Mouse (Mus musculus) thymus, postnatal 25 days (tissue): Measurements from ENCODE around the gene Gnb5.

Source experiments
- DNase-seq: peaks from one replicate; pipeline ENCODE4 v3.0.0; 2022

The Gnb5 gene

DNA sequence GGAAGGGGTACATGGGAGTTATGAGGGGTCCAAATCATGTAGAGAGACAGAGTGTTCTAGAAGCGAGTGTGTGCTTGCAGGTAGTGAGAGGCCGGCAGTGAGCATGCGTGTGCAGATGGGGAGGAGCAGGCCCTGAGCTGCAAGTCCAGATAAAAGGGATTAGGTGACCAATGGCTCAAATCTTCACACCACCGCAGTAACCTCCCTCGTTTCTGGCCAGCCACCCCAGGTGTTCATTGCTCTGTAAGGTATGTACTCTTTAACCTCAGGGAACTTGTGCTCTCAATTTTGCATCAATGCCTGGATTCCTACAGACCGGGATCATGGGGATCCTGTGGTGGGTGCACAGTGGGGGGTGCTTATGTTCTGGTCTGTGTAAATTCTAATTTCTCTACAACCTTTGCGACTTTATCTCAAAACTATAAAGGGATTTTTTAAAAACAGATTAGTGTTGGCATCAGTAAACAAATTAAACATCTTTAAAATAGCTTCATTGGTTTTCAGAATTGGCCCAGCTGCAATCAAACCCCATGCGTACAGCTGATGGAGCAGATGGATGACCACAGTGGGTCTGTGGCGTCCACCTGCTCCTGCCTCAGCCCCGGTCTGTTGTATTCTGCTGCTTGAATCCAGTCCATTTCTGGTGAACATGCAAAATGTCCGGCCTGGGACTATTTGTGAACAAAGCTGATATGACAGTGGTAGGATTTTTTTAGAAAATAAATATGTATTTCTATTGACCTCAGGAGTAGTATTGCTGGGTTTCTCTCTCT is at the start of gene Gnb5:
Gene Gnb5, plus strand, starts transcription at position 163 of the 773 bp plus-strand sequence.
- no peak for DNase-seq

DNA sequence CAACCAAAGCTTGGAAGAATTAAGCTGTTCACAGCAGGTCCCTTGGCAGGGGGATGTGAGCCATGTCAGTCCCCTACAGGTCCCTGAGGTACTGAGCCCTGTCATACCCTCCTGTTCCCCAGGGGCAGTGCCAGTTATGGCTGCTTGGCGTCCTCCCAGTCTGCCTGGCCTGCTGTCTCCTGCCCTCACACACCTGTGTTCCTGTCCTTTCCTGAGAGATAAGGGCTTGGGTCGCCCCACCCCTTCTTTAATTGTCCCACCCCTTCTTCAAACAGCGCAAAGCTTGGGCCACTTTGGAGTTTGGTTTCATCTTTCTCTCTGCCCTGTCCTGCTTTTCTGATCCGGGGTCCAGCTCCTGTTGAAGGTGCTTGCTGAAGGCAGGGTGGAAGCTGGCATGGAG is 47.3 kb upstream of the Gnb5 start:
- no peak for DNase-seq

DNA sequence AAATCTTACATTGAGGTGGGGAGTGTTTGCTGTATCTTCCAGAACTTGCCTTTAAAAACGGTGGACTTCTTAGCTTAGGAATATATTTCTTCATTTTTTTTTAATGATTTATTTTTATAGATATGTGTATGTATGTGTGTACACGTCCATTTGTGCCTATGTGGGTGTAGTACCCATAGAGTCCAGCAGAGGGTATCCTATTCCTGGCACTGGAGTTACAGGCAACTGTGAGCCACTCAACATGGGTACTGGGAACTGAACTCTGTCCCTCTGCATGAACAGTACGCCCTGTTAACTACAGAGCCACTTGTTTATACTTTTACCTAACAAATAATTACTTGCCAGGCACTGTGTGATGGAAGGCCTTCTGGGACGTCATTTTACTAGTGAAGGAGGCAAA is 46.4 kb upstream of the Gnb5 start:
- DNase-seq, result no peak

DNA sequence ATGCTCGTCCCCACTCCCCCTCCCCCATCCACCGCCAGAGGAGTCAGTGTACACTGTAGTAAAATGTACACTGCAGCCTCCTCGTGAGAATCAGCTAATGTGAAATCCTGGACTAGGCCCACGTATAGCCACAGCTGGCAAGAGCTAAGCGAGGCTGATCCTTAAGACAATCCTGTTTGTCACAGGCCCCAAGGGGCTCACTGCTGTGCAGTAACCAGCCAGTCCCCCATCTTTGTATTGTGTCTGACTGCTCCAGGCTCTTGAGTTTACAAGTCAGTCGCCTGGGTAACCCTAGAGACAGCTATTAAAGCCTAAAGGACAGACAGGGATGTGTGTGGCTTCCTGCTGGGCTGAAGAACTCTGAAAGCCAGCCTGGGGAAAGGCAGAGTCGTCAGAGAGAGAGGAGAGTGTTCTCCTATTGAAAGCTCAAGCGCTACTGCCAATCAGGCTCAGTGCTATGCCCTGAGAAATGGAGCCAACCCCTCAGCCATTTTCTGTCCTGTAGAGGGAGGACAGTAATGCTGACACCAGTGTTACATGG is 44.7 kb upstream of the Gnb5 start:
- no peak for DNase-seq

DNA sequence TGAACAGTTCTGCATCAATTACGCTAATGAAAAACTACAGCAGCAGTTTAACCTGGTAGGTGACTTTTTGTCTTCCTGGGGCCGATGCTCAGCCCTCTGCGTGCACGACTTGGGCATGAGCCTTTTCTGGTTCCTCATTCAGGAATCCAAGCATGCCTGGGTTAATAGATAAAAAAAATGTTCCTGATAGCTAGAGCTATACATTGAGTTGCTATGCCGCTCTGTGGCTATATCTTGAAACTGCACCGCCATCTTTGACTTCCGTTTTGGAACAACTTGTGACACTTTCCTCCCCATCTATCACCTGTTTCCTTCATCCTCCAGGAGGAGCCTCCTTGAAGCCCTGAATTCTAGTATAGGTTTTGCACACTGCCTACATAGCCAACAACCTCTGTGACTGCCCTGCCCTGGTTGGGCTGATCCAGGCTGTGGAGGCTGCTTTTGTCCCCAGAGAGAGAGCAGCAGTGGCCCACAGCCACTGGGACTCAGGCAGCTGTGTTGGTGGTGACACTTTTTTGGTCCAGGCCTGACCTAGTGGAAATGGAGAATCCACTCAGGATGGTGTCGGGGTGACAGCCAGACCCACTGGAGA is 43.8 kb upstream of the Gnb5 start:
- peak; percentile 42 for DNase-seq

DNA sequence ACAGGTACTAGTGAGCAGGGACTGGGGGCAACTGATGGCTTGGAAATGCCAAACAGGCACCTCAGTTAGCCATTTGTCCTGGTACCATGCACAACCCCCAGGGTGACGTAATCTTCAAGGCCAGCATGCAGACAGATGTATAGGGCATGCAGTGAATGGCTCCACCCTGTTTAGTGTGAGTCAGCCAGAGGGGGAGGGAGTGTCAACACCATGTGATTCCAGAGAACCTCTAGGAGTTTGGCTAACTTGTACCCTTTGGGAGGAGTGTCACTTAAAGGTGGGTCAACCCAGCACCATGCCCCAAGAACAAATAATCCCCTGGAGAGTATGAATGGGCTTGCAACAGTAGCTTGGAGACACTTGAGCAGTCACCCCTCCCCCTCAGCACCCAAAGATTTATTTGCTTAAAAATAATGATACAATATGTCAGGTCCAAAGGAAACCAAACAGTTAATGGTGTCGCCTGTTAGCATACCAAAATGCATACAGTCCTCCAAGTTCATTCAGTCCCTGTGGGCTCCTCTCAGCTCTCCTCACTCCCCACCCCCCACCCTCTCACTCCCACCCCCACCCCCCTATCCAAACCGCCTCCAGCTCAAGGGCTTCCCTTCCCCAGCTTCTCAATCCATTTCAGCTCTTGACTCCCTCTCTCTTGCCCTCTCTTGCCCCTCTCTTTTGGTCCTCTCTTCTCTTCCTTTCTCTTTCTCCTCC is 41.9 kb upstream of the Gnb5 start:
- no peak for DNase-seq

DNA sequence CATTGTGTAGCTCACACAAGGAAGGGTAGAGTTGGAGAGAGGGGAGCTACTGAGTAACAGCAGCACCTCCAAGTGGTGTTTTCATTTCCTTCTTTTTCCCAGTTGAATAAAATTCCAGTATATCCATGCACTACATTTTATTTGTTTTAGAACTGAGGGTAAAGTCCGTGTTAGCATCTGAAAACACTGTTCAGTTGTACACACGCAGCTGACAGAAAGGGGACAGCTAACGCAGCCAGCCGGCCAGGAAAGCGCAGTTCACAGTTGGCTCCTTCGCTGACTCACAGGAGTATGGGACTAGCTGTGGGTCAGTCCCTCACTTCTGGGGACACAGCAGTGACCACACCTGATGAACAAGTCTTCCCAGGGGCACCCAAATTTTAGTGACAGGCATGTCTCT is 38.9 kb upstream of the Gnb5 start:
- DNase-seq, result no peak

DNA sequence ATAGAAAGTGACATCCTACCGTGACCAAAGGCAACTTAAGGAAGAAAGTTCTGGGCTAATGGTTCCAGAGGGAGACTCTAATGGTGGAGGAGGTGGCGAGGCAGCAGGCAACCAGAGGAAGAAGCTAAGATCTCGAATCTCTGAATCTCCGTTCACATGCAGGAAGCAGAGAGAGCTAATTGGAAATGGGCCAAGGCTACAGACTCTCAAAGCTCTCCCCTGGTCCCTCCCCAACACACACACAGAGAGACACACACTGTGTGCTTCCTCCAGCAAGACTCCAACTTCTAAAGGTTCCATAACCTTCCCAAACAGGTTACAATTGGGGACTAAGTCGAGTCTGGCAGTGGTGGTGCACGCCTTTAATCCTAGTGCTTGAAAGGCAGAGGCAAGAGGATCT is 35.7 kb upstream of the Gnb5 start:
- DNase-seq, result no peak

DNA sequence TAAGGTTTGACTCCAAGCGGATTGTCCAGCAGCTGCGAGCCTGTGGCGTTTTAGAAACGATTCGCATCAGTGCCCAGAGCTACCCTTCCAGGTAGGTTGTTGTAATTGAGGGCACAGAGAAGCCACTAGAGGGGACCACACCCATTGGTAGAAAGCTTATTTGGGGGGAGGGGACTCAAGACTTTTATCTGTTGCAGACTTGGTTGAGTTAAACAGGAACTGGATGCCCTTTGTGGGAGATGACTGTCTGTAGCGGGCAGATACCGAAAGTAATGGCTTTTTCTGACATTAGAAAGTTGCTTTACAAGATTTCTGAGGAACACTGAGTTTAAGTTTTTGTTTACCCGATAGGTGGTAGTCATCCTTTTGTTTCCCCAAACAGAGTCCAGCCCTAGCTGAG is 34.5 kb upstream of the Gnb5 start:
- no peak for DNase-seq

DNA sequence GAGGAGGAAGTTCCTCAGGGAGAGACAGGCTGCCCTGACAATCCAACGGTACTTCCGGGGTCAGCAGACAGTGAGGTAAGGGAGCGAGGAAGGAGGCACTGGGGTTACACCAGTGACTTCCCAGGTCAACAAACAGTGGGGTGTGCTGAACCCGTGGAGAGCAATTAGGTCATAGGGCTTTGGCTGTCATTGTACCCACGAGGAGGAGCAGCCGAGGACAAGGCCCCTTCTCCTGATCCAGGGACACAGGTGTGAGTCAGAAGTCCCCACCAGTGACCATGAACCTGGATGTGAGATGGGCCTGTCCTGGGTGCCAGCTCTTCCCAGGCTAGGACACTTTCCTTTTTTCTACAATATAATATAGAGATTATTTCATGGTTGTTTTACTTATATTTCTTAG is 32.4 kb upstream of the Gnb5 start:
- no peak for DNase-seq

DNA sequence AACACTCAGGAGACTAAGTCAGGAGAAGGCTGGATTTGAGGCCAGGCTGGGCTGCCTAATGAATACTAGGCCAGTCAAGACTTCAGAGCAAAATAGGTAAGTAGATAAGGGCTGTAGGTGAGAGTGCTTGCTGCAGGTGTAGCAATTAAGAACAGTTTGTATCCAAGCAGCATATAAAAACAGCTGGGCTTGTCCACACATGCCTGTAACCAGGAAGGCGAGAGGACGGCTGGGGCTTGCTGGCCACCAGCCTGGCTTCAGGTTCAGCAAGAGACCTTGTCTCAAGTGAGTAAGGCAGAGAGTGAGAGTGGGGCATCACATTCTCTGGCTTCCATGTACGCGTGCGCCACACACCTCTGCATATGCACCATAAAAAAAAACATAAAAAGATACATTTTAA is 31.6 kb upstream of the Gnb5 start:
- no peak for DNase-seq

DNA sequence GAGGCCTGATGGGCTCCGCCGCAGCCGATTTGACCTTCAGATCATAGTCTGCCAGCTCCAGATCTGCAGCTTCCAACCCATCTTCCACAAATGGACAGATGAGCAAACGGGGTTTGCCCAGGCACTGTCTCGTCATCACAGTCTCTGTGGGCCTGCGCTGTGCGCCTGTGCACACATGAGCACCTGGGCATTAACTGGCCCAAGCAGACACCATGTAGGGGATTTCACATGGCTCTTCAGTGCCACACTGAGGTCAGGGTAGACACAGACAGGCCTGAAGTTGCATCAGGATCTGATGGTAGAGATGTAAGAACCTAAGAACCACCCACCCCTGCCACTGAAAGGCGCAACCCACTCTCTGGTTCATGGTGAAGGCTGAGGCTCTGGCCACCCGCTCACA is 31.0 kb upstream of the Gnb5 start:
- no peak for DNase-seq

DNA sequence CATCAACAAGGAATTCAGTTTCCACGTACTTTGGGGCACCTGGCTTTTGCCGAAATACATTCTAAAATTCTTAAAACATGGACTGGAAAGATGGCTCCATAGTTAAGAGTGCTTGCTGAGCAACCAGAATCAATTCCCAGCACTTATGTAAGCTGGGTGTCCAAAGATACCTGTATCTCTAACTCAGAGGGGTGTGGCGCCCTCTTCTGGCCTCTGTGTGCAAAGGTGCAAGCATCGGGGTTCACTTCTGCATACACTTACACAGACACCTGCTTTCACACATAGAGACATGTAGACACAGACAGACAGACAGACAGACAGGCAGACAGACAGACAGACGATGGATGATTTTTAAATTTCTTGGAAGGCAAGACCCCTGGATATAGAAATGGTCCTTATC is 25.3 kb upstream of the Gnb5 start:
- peak; percentile 60 for DNase-seq

DNA sequence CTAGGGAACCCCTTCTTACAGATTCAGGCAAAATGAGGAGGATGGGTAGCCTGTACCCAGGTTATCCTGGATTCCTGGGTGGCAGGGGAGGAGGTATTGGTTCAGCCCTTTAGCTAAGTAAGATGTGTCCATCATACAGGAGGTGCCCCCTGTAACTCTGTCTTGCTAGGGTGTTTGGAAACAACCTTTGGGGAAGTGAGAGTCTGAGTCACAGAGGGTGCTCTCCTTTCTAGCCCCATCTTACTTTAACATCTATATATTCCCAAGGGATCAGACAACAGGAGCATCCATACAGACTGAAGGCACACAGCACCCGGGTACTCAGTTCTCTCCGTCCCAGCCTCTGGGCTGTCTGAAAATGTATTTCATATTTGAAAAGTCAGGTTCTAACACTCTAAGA is 23.9 kb upstream of the Gnb5 start:
- DNase-seq, result no peak

DNA sequence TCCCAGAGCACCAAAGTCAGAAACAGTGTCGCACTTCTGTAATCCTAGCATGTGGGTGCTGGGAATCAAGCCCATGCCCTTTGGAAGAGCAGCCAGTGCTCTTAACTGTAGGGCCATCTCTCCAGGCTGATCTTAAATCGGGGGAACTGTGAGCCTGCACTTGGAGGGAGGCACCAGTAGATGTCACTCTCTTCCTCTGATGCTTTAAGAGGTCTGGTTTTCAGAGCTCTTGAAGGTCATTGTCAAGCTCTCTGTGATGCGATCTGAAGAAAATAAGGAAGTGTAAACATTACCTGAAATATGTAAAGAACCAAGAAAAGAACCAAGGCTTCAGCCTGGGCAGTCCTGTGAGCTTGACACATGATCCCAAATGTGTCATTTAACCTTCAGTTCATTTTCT is 23.3 kb upstream of the Gnb5 start:
- peak; percentile 42 for DNase-seq

DNA sequence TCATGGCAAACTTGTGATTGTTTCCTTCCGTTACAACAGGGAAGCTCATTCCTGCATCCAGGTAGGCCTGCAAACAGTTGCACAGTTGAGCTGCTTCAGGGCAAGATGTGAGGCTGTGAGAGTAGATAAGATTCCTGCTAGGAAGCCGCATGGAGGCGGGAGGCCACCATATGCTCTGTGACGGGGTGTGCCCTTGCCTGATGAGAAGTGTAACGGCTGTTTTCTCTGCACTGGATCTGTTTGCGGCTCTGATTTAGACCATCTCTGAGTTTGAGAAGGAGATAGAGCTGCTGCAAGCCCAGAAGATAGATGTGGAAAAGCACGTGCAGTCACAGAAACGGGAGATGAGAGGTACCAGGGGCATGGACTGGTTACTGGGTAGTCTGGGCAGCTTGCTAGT is 22.5 kb upstream of the Gnb5 start:
- DNase-seq, result no peak

DNA sequence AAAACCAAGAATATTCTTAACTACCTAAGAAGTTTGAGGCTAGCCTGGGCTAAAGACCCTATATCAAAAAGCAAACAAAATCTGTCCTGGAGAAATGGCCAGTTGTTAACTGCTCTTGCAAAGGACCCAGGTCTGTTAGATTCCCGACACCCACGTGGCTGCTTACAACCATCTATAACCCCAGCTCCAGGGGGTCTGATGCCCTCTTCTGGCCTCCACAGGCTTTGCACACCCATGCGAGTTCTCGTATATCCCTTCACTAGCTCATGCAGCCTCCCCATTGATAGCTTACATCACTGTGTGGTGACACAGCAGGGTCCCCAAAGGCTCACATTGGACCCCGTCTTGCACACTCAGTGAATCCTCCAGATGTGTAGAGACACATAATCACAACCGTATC is 20.7 kb upstream of the Gnb5 start:
- DNase-seq, result no peak

DNA sequence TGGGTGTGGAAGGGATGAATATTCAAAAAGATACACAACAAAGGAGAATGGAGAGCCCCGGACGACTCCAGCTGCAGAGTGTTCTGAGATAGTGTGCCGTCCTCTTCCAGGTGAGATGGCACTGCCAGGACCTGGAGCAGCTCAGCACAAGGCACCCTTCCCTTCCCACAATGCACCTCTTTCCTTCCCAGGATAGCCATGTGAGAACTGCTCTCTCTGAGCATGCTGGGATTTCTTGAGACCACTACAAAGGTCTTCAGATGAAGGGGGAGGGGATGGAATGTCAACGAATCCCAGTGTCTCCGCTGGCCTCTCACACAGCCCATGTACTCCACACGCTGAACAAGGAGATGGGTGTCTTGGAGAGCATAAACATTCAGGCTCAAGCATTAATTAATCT is 18.5 kb upstream of the Gnb5 start:
- DNase-seq, result no peak

DNA sequence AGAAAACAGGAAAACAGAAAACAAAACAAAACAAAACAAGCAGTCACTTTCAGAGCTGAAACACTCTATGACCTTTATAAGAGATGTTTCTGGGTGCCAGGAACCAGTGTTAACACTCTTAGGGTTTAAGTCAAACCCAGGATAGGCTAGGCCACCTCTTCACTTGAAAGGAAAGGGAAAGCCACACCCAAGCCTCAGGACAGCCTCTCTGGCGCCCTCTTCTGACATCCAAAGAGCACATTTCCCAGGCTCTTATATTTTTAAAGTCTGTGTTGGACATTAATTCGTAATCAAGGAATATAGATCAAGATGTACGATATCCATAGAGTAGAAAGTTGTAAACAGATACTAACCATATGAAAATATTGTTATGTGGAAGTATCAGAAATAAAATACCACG is 16.5 kb upstream of the Gnb5 start:
- DNase-seq, result peak; percentile 9

DNA sequence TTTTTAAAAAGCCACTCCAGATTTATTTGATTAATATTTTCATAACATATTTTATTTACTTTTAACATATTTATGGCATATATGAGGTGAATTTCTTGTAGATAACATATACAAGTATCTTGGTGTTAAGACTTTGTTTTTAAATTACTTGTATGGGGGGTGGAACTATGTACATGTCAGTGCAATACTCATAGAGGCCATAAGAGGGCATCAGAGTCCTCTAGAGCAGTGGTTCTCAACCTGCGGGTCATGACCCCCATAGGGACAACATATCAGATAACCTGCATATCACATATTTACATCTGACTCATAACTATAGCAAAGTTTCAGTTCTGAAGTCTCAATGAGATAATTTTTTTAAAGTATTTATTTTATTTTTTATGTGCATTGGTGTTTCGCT is 6.7 kb upstream of the Gnb5 start:
- peak; percentile 23 for DNase-seq

DNA sequence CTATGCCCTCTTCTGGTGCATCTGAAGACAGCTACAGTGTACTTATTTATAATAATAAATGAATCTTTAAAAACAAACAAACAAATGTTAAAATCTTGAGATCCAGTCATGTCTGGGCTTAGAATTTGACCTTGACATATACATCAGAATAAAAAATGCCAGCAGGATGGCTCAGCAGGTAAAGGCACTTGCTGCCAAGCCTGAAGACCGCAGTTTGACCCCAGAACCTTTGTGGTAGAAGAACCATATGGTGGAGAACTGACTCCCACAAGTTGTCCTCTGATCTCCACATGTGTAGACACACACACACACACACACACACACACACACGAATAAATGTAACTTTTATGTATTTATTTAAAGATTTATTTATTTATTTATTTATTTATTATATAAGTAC is 3.1 kb upstream of the Gnb5 start:
- no peak for DNase-seq

DNA sequence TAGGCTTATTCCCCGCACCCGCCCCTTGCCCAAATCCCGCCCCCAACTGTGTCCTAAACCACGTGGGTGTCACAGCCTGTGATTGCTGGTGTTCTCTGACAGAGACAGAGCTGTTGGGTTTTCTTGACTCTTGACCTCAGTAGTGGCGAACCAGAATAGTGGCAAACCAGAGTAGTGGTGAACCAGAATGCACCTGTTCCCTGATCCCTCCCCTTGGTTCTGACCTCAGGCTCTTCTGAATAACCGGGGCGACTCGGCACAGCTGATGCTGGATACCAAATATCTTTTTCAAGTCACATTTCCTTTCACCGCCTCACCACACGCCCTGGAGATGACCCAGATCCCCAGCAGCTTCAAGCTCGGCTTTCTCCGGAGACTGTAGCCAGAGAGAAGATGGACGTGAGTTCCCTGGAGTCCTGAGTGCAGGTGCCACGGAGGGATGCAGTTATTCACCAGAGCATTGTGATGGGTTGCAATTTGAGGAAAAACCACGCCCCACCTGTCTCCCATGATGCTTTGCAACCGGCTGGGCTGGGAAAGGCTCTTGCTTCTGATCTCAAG is 2.3 kb upstream of the Gnb5 start:
- no peak for DNase-seq

DNA sequence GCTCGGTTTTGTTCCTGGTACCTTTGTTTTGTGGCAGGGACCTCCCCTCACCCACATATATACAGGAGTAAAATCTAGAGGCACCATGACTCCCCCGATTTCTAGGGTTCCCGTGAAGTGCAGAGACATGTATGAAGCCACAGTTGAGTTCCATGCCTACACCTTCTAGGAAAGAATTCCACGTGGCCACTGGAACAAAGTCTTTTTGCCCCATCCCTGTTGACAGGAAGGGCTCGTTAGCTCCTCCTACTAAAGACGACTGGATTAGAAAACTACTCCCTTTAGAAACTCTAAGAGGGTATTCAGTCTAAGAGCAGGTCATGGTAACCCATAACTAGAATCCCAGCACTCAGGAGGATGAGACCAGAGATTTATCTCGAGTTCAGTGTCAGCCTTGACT is 1.8 kb upstream of the Gnb5 start:
- no peak for DNase-seq

DNA sequence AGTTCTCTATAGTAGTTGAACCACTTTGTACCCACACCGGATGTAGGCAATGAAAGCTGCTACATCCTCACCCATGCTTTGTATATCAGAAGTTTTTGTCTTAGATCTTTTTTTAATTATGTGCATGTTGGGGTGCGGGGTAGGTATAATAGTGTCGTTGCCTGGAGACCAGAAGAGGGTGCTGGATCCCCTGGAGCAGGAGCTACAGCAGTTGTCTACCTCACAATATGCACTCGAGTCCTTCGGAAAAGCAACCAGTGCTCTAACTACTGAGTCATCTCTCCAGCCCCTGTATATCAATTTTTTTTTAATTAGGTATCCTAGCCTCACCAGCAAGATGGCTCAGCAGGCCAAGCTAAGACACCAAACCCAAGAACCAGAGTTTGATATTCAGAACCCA is 927 bp downstream of the Gnb5 start:
- DNase-seq, result no peak
